Mouse (Mus musculus) left cerebral cortex, postnatal 14 days (tissue): ENCODE measurements around the gene Stx7. TPM values are rescaled to one million over a fixed set of nuclear protein-coding genes. Genes with fewer than 3 reads are reported as not detected.

Source experiments
- DNase-seq, 2 experiments: peaks; one replicate each; pipeline ENCODE4 v3.0.0; 2021 to 2022; ENCODE audit warnings: low spot score in 2 of 2, mixed read lengths in 1 of 2
- intact Hi-C: fragments of 180-260 bp; cut with DNase I; formaldehyde crosslinking; loops from one replicate; pipeline ENCODE4 v1.15.1; 2025
- total RNA-seq, 2 experiments: library from RNA; stranded (reverse); gene quantifications; 2 replicates each; pipeline ENCODE4 v1.2.3; 2021

The Stx7 gene
- total RNA-seq, 2 experiments from 2014 or later: 150 to 156 TPM

DNA sequence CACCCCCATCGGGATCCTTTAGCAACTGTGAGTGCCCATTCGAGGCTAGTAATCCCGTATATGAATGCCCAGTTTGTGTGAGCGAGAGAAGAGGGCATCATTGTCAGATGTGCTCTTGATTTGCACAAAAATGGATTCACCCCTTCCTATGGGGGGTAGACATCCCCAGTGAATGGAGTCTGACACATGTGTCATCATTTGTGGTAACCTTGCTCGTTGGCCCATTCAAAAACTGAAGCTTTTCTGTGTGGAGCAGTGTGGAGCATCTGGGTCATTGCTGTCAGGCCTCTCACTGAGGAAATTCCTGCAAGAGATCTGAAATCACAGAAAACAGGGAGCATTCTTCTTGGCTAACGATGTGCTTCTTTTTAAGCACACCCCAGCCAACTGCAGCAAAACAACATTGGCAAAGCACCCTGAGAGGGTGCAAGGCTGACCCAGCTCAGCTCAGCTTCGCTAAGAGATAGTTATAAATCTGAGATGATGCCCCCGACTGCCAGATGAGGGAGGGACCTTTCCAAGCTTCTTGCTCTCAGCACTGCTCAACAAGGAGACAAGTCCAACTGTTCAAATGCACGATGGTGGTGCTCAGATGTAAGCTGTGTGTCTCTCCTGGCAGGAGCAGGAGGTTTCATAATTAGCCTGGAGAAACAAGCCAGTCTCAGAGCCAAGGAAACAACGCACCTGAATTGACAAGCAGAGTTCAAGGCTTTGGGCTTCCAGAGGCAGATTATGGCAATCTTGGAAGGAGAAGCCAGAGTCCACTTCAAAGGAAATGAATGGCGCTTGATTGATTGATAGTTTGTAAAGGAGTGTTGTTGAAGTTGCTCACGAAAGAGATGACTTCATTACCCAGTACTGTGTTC, 79.4 kb downstream of the Stx7 start:
- intact Hi-C loops: no loop called here
- no peak for DNase-seq

DNA sequence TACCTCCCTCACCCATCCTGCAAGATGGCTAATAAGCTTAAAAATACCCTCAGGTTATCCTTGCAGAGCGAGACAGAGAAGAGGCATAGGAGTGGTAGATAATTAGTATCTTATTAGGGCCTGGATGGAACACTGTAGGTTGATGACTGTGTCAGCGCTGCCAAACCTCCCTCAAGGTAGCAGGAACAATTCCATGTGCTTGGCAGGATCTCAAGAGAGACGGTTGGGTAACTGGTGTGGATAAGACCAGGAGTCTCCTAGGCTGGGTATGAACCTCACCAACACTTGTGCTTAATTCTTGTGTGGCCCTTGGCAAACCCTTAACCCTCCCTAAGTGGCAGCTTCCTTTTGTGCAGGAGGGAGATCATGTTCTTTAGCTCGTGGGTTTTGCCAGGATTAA, 83.2 kb downstream of the Stx7 start:
- no peak for DNase-seq
- intact Hi-C loops: no loop called here

GRCm38 (mm10) chr10:24235426-24236283, 86.6 kb downstream of the Stx7 start:
- intact Hi-C loops: no loop called here
- peak; percentile 44 to 46 for DNase-seq

Other genes with a start within 250 kb of the Stx7 start
- not detected for gene Taar1, start 228.9 kb upstream of the Stx7 start, total RNA-seq
- gene Taar2, start 210.7 kb upstream of the Stx7 start, total RNA-seq: not detected
- gene Taar3, start 199.7 kb upstream of the Stx7 start, total RNA-seq: not detected
- not detected for gene Taar4, start 188.8 kb upstream of the Stx7 start, total RNA-seq
- gene Taar5, start 178.6 kb upstream of the Stx7 start, total RNA-seq: not detected
- gene Taar6, start 163.7 kb upstream of the Stx7 start, total RNA-seq: not detected
- gene Taar7a, start 155.8 kb upstream of the Stx7 start, total RNA-seq: not detected
- gene Taar7b, start 149.4 kb upstream of the Stx7 start, total RNA-seq: not detected
- gene Taar7d, start 122.1 kb upstream of the Stx7 start, total RNA-seq: not detected
- gene Taar7e, start 111.7 kb upstream of the Stx7 start, total RNA-seq: not detected
- gene Taar7f, start 99.8 kb upstream of the Stx7 start, total RNA-seq: not detected
- gene Taar8a, start 72.8 kb upstream of the Stx7 start, total RNA-seq: not detected
- not detected for gene Taar8b, start 57.0 kb upstream of the Stx7 start, total RNA-seq
- gene Taar8c, start 47.4 kb upstream of the Stx7 start, total RNA-seq: not detected
- not detected for gene Taar9, start 39.8 kb upstream of the Stx7 start, total RNA-seq
- gene Moxd1, start 74.2 kb downstream of the Stx7 start, total RNA-seq: 10 to 100 TPM in 1 of 2 experiments, 1 to 10 TPM in 1; 8.9 to 11.3 TPM